Mouse (Mus musculus) G1E (cell line): Measurements from ENCODE around the gene Gse1. TPM values are rescaled to one million over a fixed set of nuclear protein-coding genes. Genes with fewer than 3 reads are reported as not detected.

Source experiments
- ATAC-seq: 2 replicates; pipeline ENCODE4 v1.8.0; 2016; ENCODE audit warnings: mild to moderate bottlenecking; ENCODE audit not compliant: insufficient number of reproducible peaks, poor library complexity, low FRiP score, severe bottlenecking; ENCODE audit errors: extremely low read depth
- DNase-seq: peaks from one replicate; pipeline ENCODE4 v3.0.0; 2012; ENCODE audit warnings: low spot score
- H3K27me3 ChIP-seq: 2 replicates; pipeline ENCODE4 v1.6.1; 2012; ENCODE audit warnings: mild to moderate bottlenecking, low read length, inconsistent platforms; ENCODE audit not compliant: insufficient read depth
- H3K36me3 ChIP-seq: replicated peaks from 2 replicates; pipeline ENCODE3; 2012; ENCODE audit warnings: mild to moderate bottlenecking, inconsistent platforms
- H3K4me1 ChIP-seq: 2 replicates; pipeline ENCODE4 v1.6.1; 2012; ENCODE audit warnings: low read depth, low read length, inconsistent platforms, mixed read lengths; ENCODE audit not compliant: insufficient read depth
- H3K4me3 ChIP-seq: 2 replicates; pipeline ENCODE4 v1.5.1; 2012; ENCODE audit warnings: low read depth, mild to moderate bottlenecking, inconsistent platforms, low read length, moderate library complexity, mixed read lengths
- H3K9me3 ChIP-seq: replicated peaks from 2 replicates; pipeline ENCODE4 v1.6.1; 2012; ENCODE audit warnings: inconsistent platforms
- CTCF ChIP-seq: IDR thresholded peaks from 2 replicates; pipeline ENCODE4 v1.5.1; 2012; ENCODE audit warnings: low read depth, low read length, inconsistent platforms, mixed read lengths
- GATA1 ChIP-seq: IDR thresholded peaks from 2 replicates; pipeline ENCODE4 v1.6.1; 2012; ENCODE audit warnings: borderline replicate concordance, low read length, inconsistent platforms, mixed read lengths
- GATA2 ChIP-seq: IDR thresholded peaks from 2 replicates; pipeline ENCODE4 v1.6.1; 2012; ENCODE audit warnings: low read depth, low read length, inconsistent platforms, borderline replicate concordance
- POLR2AphosphoS5 ChIP-seq: IDR thresholded peaks from 2 replicates; pipeline ENCODE4 v1.6.1; 2012; ENCODE audit warnings: low read depth, low read length, inconsistent platforms; ENCODE audit not compliant: insufficient replicate concordance
- TAL1 ChIP-seq: conservative IDR thresholded peaks from 2 replicates; pipeline ENCODE4 v1.6.1; 2012; ENCODE audit warnings: low read depth, low read length, inconsistent platforms, mixed read lengths
- polyA plus RNA-seq: library from polyadenylated mRNA; stranded (reverse); fragments of >175 nt; gene quantifications from 2 replicates; pipeline ENCODE4 v1.2.3, GENCODE M21; 2012
- total RNA-seq, 2 experiments: library from RNA; stranded (forward) in 1 of 2; stranded (reverse) in 1 of 2; fragments of 200-1000 nt in 1 of 2; fragments of >200 nt in 1 of 2; fragmentation: Nextera tagmentation in 1 of 2; gene quantifications; 2 replicates each; pipeline ENCODE4 v1.2.3; 2014 to 2017

The Gse1 gene
- total and polyA plus RNA-seq, 3 experiments = 6.3 to 106 (median 48.4) TPM

- Histone ChIP-seq H3K27me3 (peaks cover 85% of the 10 kb centered on the region), H3K4me3 (no peak overlapping the region), H3K9me3 (peaks cover 4% of the 10 kb centered on the region), H3K36me3 (no peaks in the 10 kb centered on the region), H3K4me1 (peaks cover 4% of the 10 kb centered on the region; the same call in 1 of the 2 replicates)
- ATAC-seq (no peak), DNase-seq (no peak)
- TF ChIP-seq GATA1 (no peak), POLR2AphosphoS5 (no peak), TAL1 (no peak), GATA2 (no peak), CTCF (no peak)
Observed at GRCm38 (mm10) chr8:120428492-120428891, 200.2 kb downstream of the Gse1 start.

GRCm38 (mm10) chr8:120429116-120429515 lies 200.9 kb downstream of the Gse1 start:
- Histone ChIP-seq H3K9me3 (peaks cover 10% of the 10 kb centered on the region), H3K36me3 (no peaks in the 10 kb centered on the region), H3K27me3 (peaks cover 81% of the 10 kb centered on the region), H3K4me1 (peaks cover 4% of the 10 kb centered on the region; the same call in 1 of the 2 replicates), H3K4me3 (no peak overlapping the region)
- no peak for TF ChIP-seq TAL1
- TF ChIP-seq POLR2AphosphoS5 = no peak
- no peak for TF ChIP-seq GATA1
- no peak for TF ChIP-seq CTCF
- TF ChIP-seq GATA2 = no peak
- no peak for ATAC-seq
- no peak for DNase-seq

GRCm38 (mm10) chr8:120431042-120431441 lies 202.8 kb downstream of the Gse1 start:
- peaks cover 80% of the 10 kb centered on the region for H3K27me3 ChIP-seq
- DNase-seq = no peak
- TF ChIP-seq POLR2AphosphoS5 = no peak
- ATAC-seq = no peak
- peaks cover 15% of the 10 kb centered on the region for H3K9me3 ChIP-seq
- H3K36me3 ChIP-seq = no peaks in the 10 kb centered on the region
- H3K4me3 ChIP-seq = no peak overlapping the region
- peaks cover under 1% of the 10 kb centered on the region; the same call in 1 of the 2 replicates for H3K4me1 ChIP-seq

- Histone ChIP-seq H3K36me3 (no peaks in the 10 kb centered on the region), H3K4me1 (no peaks in the 10 kb centered on the region), H3K4me3 (no peak overlapping the region), H3K9me3 (peaks cover 15% of the 10 kb centered on the region), H3K27me3 (peaks cover 80% of the 10 kb centered on the region)
- TF ChIP-seq GATA1 = no peak
- TF ChIP-seq GATA2 = no peak
- no peak for TF ChIP-seq CTCF
- no peak for TF ChIP-seq TAL1
- TF ChIP-seq POLR2AphosphoS5 = no peak
- ATAC-seq (no peak), DNase-seq (no peak)
Observed at GRCm38 (mm10) chr8:120432438-120432837, 204.2 kb downstream of the Gse1 start.

- ATAC-seq (no peak), DNase-seq (no peak)
- no peaks in the 10 kb centered on the region for H3K36me3 ChIP-seq
- peaks cover 15% of the 10 kb centered on the region for H3K9me3 ChIP-seq
- H3K4me1 ChIP-seq = no peaks in the 10 kb centered on the region
- H3K4me3 ChIP-seq = no peak overlapping the region
- peaks cover 80% of the 10 kb centered on the region for H3K27me3 ChIP-seq
- TF ChIP-seq GATA1 (no peak), GATA2 (no peak), TAL1 (no peak), CTCF (no peak), POLR2AphosphoS5 (no peak)
Observed at GRCm38 (mm10) chr8:120433143-120433542, 204.9 kb downstream of the Gse1 start.

GRCm38 (mm10) chr8:120433734-120434133 lies 205.5 kb downstream of the Gse1 start:
- Histone ChIP-seq H3K27me3 (peaks cover 80% of the 10 kb centered on the region), H3K4me3 (no peak overlapping the region), H3K4me1 (no peaks in the 10 kb centered on the region), H3K36me3 (no peaks in the 10 kb centered on the region), H3K9me3 (peaks cover 15% of the 10 kb centered on the region)
- peak; percentile 25; the same call in 1 of the 2 replicates for TF ChIP-seq CTCF
- no peak for TF ChIP-seq GATA1
- no peak for DNase-seq
- no peak for ATAC-seq

- TF ChIP-seq POLR2AphosphoS5 = no peak
- TF ChIP-seq GATA1 = no peak
- TF ChIP-seq CTCF = no peak
- ATAC-seq = no peak
- no peak for DNase-seq
- Histone ChIP-seq H3K36me3 (no peaks in the 10 kb centered on the region), H3K4me3 (no peak overlapping the region), H3K4me1 (no peaks in the 10 kb centered on the region), H3K27me3 (peaks cover 88% of the 10 kb centered on the region), H3K9me3 (peaks cover 15% of the 10 kb centered on the region)
Observed at GRCm38 (mm10) chr8:120435781-120436180, 207.5 kb downstream of the Gse1 start.
